Mouse (Mus musculus) testis, adult 2 months (tissue): ENCODE measurements around the gene Rps6ka5.

Source experiments
- CTCF ChIP-seq: fragments of 200-500 bp; IDR thresholded peaks from 2 replicates; pipeline ENCODE4 v1.5.1; 2012; ENCODE audit warnings: low read depth, mild to moderate bottlenecking, inconsistent platforms, low read length, moderate library complexity; ENCODE audit not compliant: control insufficient read depth, insufficient read depth, insufficient replicate concordance
- POLR2A ChIP-seq: fragments of 200-500 bp; IDR thresholded peaks from 2 replicates; pipeline ENCODE4 v1.6.1; 2012; ENCODE audit warnings: low read depth, mild to moderate bottlenecking, inconsistent platforms, low read length, moderate library complexity; ENCODE audit not compliant: control insufficient read depth

DNA sequence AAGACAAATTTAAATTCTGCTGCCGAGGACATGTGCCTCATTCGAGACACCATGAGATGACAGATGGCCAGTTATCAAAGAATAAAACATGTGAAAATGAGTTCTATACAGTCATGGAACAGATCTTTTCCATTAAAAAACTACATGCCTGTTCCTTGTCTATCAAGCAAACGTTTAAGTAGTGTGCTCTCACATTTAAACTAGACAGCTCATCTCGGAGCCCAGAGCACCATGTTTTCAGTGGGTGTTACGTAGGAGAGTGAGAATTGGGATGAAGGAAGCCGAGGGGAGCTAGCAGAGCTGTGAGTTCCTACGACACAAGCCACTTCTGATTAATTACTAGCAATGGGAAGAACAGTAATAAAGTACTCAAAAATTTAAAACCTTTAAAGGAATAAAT, 158.0 kb downstream of the Rps6ka5 start:
- TF ChIP-seq POLR2A = no peak
- no peak for TF ChIP-seq CTCF
